Mouse (Mus musculus): ENCODE measurements at regions not wholly inside any gene's neighbourhood (a gene's known extent, or its start where the extent isn't known, plus 50 kb on each side); places are given as distances from the start of the nearest gene placed in this dataset.
A peak's percentile ranks its signal among the peaks of the same experiment; 100 is the strongest.

- no peak for DNase-seq (ENCODE audit: low read depth, low spot score)
These were observed 78.8 kb upstream of the Herc3 start for GRCm38 (mm10) chr6:58752496-58752895.

GRCm38 (mm10) chr6:58756309-58757015 lies 74.8 kb upstream of the Herc3 start:
- no peak for DNase-seq (ENCODE audit: low read depth, low spot score)

GRCm38 (mm10) chr6:58757339-58757738 lies 73.9 kb upstream of the Herc3 start:
- DNase-seq (ENCODE audit: low read depth, low spot score): no peak

- DNase-seq (ENCODE audit: low read depth, low spot score): peak; percentile 88
These were observed 60.5 kb upstream of the Herc3 start for GRCm38 (mm10) chr6:58770654-58771218.

- peak; percentile 64 for DNase-seq (ENCODE audit: low read depth, low spot score)
These were observed 59.3 kb upstream of the Herc3 start for GRCm38 (mm10) chr6:58772014-58772413.
